Mouse (Mus musculus) cerebellum, adult (tissue): ENCODE measurements around the gene Cnpy4.
"Not testable (repeated sequence)": the region's sequence is repeated elsewhere in the genome, so short reads cannot be mapped to it uniquely, and the experiment has no call there.

Experiments
- ATAC-seq: cut with Nextera tagmentation; 2 replicates; pipeline ENCODE4 v1.9.2; 2017; ENCODE audit warnings: mild to moderate bottlenecking, moderate library complexity, mixed read lengths; ENCODE audit not compliant: insufficient number of reproducible peaks, low FRiP score, low TSS enrichment

Gene Cnpy4

DNA sequence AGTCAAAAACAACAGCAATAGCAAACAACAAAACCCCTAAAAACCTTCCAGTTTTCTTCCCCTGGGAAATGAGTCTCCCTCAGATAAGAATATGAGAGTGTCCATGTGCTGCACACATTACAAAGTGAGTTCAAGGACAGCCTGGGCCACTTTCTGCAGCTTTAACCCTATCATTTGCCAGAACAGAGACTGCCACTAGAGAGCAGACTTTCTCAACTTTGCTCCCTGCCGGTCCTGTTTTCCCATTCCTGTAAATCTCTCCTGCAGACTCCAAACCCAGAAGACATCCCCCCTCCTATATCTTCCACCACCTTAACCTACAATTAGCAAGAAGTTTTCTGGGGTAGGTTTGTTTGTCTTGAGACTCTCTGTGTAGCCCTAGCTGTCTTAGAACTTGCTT lies 12.3 kb downstream of the Cnpy4 start:
- ATAC-seq, result no peak

DNA sequence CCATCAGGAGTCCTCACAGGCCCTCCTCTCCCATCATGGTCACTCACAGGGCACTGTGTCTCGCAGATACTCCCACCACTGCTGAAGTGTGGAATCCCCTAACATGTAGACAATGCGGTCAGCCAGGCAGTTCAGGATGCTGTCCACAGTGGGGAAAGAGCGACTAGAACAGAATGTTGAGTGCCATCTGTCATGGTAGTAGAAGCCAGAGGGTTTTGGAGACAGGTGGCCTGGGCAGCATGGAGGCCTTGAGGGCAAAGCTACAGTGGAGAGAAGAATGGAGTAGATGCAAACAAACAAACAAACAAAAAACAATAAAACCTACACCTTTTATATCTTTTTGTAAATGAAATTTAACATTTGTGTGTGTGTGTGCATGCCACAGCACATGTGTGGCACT lies 14.8 kb downstream of the Cnpy4 start:
- ATAC-seq, result no peak

- no peak for ATAC-seq
Observed at GRCm38 (mm10) chr5:138207253-138207652, 20.0 kb downstream of the Cnpy4 start.

- no peak for ATAC-seq
Observed at GRCm38 (mm10) chr5:138207873-138208272, 20.6 kb downstream of the Cnpy4 start.

- ATAC-seq, result not testable (repeated sequence)
Observed at GRCm38 (mm10) chr5:138216632-138217031, 29.3 kb downstream of the Cnpy4 start.

GRCm38 (mm10) chr5:138219864-138220263 lies 32.6 kb downstream of the Cnpy4 start:
- no peak for ATAC-seq

DNA sequence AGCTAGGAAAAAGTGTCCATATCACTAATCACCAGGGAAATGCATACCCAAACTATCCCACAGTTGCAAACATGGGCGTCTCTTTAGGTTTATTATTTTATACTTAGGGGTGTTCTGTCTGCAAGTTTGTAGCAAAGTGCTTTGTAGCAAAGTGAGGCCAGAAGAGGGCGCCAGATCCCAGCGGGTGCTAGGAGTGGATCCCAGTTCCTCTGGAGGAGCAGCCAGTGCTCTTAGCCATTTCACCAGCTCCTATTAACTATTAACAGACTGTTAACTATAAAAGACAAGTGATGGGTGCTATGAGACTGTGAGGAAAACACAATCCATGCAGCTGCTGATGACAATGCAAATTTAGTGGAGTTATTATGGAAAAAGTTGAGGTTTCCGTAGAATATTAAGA lies 34.8 kb downstream of the Cnpy4 start:
- no peak for ATAC-seq

- no peak for ATAC-seq
Observed at GRCm38 (mm10) chr5:138223287-138223686, 36.0 kb downstream of the Cnpy4 start.

- ATAC-seq, result no peak
Observed at GRCm38 (mm10) chr5:138225700-138226099, 38.4 kb downstream of the Cnpy4 start, which contains the start of gene Nxpe5. Gene Nxpe5 (plus strand): TSS chr5:138225898.

DNA sequence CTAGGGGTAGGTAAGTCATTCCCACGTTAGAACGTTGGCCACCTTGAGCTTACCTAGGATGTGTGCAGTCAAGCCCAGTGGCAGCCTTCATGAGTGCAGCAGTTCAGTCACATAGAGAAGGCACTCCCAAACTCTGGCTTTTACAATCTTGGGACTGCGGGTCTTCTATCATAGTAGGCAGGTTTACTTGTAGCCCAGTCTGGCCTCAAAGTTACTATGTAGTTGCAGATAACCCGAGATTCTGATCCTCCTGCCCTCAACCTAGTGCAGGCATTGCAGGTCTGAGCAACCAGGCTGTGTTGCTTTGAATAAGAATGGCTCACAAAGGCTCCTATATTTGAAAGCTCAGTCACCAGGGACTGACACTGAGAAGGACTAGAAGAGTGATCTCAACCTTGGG lies 39.2 kb downstream of the Cnpy4 start:
- no peak for ATAC-seq

- ATAC-seq, result no peak
Observed at GRCm38 (mm10) chr5:138227367-138227766, 40.1 kb downstream of the Cnpy4 start.

GRCm38 (mm10) chr5:138228026-138228425 lies 40.7 kb downstream of the Cnpy4 start:
- no peak for ATAC-seq

GRCm38 (mm10) chr5:138229511-138229910 lies 42.2 kb downstream of the Cnpy4 start:
- ATAC-seq, result no peak

- ATAC-seq, result no peak
Observed at GRCm38 (mm10) chr5:138233778-138234177, 46.5 kb downstream of the Cnpy4 start.

- ATAC-seq, result no peak
Observed at GRCm38 (mm10) chr5:138234224-138234623, 46.9 kb downstream of the Cnpy4 start.

- ATAC-seq, result no peak
Observed at GRCm38 (mm10) chr5:138241511-138241910, 54.2 kb downstream of the Cnpy4 start.
